Mouse (Mus musculus) olfactory bulb, adult 2 months (tissue): ENCODE data around the gene Igfn1. TPM values are rescaled to one million over a fixed set of nuclear protein-coding genes. Genes with fewer than 3 reads are reported as not detected.

ENCODE experiments used
- H3K27ac ChIP-seq: fragments of 200-500 bp; 2 replicates; pipeline ENCODE4 v1.5.1; 2012; ENCODE audit warnings: low read depth, low read length; ENCODE audit not compliant: insufficient read depth
- H3K4me1 ChIP-seq: fragments of 200-500 bp; 2 replicates; pipeline ENCODE4 v1.6.1; 2012; ENCODE audit warnings: low read length; ENCODE audit not compliant: control insufficient read depth, insufficient read depth
- H3K4me3 ChIP-seq: fragments of 200-500 bp; 2 replicates; pipeline ENCODE4 v1.5.1; 2012; ENCODE audit warnings: mild to moderate bottlenecking, low read depth, low read length, moderate library complexity; ENCODE audit not compliant: insufficient read depth
- CTCF ChIP-seq: fragments of 200-500 bp; IDR thresholded peaks from 2 replicates; pipeline ENCODE4 v1.5.1; 2012; ENCODE audit warnings: low read depth, mild to moderate bottlenecking, low read length, moderate library complexity; ENCODE audit not compliant: insufficient read depth
- POLR2A ChIP-seq: fragments of 200-500 bp; IDR thresholded peaks from 2 replicates; pipeline ENCODE4 v1.6.1; 2012; ENCODE audit warnings: mild to moderate bottlenecking, low read depth, low read length, moderate library complexity; ENCODE audit not compliant: insufficient read depth
- WGBS: fragments of 180-500 bp; shearing (Covaris S2); methylation state at CpG from one replicate; pipeline ENCODE4 v1.1.7; 2018; 5-methylcytosine and 5-hydroxymethylcytosine counted together
- polyA plus RNA-seq: library from polyadenylated mRNA; stranded (reverse); fragments of >200 nt; gene quantifications from 2 replicates; pipeline ENCODE4 v1.2.4, GENCODE M21; 2012; ENCODE audit warnings: low replicate concordance; ENCODE audit not compliant: missing spikeins, insufficient read depth, insufficient read length

Igfn1 gene
- polyA plus RNA-seq, 1 experiment: not detected

DNA sequence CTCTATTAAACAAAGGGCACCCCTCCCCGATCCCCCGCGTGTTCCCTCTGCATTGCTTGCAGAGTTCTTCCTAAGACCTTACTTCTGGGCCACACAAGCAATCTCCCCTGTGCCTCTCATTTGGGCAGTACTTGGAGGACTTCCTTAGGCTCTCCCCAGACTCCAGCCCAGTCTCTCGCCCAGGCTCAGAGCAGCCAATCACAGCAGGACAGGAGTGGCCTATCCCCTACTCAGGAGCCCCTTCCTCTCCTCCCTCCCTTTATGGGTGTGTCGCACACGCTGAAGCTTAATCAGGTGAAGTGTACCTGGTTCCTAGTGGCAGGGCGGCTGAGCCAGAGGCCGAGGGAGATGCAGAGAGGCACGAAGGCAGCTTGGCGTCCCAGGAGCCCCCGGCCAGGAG, 34.3 kb upstream of the Igfn1 start:
- TF ChIP-seq POLR2A: no peak
- no peak for TF ChIP-seq CTCF
- 64% methylated on average over 11 of the region's 11 CpGs for WGBS
- H3K4me3 ChIP-seq: no peak overlapping the region
- H3K4me1 ChIP-seq: peaks cover 11% of the 10 kb centered on the region
- H3K27ac ChIP-seq: no peak overlapping the region

DNA sequence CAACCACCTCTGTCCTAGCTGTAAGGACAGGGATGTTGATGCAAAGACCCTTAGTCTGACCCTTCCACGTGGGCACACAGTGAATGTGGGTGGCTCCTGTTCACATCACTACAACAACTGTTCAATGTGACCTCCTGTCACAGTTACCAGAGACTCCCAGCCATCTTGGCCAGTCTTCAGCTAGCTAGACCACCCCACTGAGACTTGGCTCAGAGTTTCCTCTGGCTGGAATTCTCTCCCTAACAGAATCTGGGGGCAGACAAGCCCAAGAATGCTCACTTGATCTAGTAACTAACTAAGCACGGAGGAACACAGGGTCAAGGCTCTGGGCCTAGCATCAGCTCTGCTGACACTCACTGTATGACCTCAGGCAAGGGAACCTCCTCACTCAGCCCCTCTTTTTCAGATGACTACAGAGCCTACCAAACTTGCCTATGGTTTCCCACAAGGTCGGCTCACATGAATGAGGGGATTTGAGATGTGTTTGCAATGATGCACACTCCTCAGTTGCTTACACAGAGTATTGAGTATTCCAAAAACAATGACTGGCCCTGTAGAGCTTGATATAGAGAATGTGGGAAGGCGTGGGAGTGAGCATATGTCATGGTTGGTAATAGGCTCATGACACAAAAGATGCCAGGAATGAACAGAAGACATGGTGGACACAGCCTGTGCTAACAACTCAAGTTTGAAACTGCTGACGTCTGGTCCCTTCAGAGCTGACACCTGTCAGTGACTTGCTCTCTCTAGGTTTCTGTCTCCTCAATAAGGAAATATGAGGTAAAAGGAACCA, 32.8 kb upstream of the Igfn1 start:
- no peak overlapping the region for H3K4me3 ChIP-seq
- WGBS: 63% methylated on average over 5 of the region's 5 CpGs
- no peak overlapping the region for H3K27ac ChIP-seq
- TF ChIP-seq CTCF (no peak), POLR2A (no peak)
- peaks cover 11% of the 10 kb centered on the region for H3K4me1 ChIP-seq

DNA sequence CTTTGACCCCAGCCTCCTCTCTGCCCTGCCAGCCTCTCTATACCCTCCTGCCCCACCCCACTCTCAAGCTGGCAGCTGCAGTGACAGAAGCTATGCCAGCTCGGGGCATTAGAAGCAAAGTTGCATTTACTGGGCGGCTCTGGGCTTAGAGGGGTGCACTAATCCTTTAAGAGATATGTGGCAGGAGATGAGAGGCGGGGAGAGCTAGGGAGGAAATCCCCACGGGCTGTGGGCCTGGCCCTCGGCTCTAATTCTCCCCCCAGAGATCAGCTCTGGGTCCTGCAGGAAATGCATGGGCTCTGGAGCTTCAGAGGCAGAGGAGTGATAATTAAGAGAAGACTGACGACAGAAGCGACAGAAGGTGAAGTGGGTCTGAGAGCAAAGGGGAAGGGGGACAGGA, 26.8 kb upstream of the Igfn1 start:
- Histone ChIP-seq H3K4me3 (no peak overlapping the region), H3K4me1 (peaks cover 9% of the 10 kb centered on the region), H3K27ac (no peak overlapping the region)
- no peak for TF ChIP-seq CTCF
- no peak for TF ChIP-seq POLR2A
- 62% methylated on average over 7 of the region's 7 CpGs for WGBS

DNA sequence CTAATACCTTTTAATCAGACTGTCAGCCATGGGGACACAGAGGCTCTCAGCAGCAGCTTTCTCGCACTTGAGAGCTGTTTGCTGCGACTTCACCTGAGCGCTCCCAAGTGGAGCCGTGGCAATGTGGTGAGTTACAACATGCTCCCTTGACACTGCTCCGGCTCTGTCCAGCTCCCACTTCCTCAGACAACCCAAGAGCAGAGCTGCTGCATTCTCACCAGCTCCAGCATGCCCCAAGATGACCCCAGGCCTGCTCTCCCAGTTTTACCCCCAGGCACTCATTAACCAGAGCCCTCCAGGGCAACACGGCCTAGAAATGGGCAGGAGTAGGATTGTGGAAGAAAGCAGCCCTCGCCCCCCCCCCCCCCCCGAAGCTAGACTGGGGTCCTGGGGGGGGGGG, 25.6 kb upstream of the Igfn1 start:
- no peak overlapping the region for H3K4me3 ChIP-seq
- 88% methylated on average over 7 of the region's 8 CpGs for WGBS
- no peak overlapping the region for H3K27ac ChIP-seq
- peaks cover 9% of the 10 kb centered on the region for H3K4me1 ChIP-seq
- TF ChIP-seq POLR2A (no peak), CTCF (no peak)

DNA sequence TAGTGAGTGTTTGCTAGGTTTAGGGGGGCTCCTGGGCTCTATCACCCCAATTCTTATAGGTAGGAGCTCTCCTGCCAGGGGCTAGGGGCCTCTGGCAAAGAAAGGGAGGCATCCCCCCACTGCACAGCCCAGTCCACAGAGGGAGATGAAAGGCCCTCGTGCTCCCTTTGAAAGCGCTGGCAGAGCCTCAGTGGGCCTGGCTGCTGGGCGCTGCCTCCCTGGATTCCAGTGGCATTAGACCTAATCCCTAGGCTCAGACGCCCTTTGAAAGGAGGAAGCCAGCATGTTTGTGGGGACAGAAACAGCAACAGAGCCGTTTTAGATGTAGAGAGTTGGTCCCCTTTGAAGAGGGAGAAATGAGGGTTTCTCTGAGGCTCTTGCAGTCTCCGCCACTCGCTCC, 24.1 kb upstream of the Igfn1 start:
- Histone ChIP-seq H3K4me1 (peaks cover 9% of the 10 kb centered on the region), H3K27ac (no peak overlapping the region), H3K4me3 (no peak overlapping the region)
- WGBS: 72% methylated on average over 7 of the region's 7 CpGs
- no peak for TF ChIP-seq POLR2A
- TF ChIP-seq CTCF: no peak

DNA sequence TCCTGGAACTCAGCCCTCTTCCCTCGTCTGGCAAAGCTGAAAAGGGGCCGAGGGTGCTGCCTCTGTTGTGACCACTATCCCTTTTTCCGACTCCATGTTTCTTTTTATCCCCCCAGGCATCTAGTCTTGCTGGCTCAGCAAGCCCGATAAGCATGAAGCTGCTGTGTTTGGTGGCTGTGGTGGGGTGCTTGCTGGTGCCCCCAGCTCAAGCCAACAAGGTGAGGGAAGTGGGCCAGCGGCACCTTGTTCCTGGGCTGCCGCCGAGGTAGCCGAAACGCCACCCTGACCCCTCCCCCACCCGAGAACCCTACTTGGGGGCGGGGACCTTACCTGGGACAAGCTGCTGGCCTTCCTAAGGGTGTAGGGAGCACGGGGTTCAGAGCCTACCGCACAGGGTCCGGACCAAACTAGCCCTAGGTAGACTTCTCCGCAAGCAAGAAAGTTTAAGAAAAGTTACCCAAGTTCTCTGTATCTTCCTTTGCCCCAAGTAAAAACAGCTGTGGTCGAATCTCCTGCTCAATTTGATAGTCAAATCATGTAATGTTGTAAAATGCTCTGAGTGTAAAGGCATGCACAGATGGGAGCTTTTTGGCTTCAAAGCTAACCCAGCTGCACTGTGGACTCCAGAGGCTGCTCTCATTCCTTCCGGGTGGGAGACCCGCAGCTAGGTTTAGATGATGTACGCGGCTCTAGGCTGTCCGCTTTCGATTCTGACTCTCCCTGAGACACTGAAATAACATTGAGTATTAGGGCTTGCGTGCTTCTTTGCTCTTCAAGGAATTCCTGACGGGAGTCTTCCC, 12.4 kb upstream of the Igfn1 start:
- no peak for TF ChIP-seq CTCF
- WGBS: 1% methylated on average over 24 of the region's 24 CpGs
- peaks cover 3% of the 10 kb centered on the region for H3K4me1 ChIP-seq

DNA sequence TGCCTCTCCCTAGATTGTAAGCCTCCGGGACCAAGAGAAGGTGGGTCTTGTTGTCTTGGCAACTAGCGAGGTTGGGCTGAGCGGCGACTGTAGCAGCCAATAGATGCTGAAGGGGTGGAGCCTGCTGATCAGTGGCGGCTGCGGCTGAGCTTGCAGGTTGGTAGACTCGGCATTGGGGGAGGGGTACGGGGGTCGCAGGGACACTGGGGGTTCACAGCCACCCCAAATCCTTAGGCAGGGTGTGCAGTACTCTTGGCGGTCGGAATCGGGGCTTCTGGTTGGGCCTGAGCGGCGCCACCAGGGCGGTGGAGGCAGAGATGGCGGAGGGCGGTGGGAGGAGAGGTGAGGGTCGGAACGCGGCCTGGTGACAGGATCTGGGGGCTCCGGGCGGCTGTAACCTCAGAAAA, 11.8 kb upstream of the Igfn1 start:
- Histone ChIP-seq H3K27ac (peak overlapping the region; percentile 14; the same call in 1 of the 2 replicates), H3K4me1 (peaks cover 3% of the 10 kb centered on the region), H3K4me3 (peak overlapping the region; percentile 57)
- under 1% methylated on average over 22 of the region's 22 CpGs for WGBS
- TF ChIP-seq POLR2A: 0 out of 2 replicates have a peak, but pooled peaks have one; percentile 30
- TF ChIP-seq CTCF: no peak

More for the DNA sequence above, 12.4 kb upstream of the Igfn1 start:
- peak overlapping the region; percentile 57 for H3K4me3 ChIP-seq
- peak overlapping the region; percentile 14; the same call in 1 of the 2 replicates for H3K27ac ChIP-seq

DNA sequence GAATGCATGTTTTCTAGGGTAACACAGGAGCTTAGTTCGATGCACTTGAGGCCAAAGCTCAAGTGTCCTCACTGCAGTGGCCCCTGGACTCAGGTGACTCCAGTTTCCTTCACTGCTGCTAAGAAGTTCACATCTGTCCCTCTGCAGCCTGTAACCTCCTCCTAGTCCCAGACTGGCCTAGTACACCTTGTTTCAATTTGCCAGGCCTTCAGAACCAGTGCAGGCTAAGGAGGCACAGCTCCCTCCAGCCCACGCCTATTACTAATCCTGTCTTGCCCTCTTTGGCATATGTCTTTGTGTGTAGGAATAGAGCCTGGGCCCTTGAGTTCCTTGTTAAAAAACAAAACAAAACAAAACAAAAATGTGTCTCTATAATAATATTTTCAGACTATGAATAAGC, 11.2 kb upstream of the Igfn1 start:
- TF ChIP-seq CTCF: no peak
- no peak for TF ChIP-seq POLR2A
- H3K27ac ChIP-seq: no peak overlapping the region
- WGBS: 82% methylated on average over 2 of the region's 2 CpGs
- H3K4me3 ChIP-seq: no peak overlapping the region
- H3K4me1 ChIP-seq: peaks cover 3% of the 10 kb centered on the region
